Mouse (Mus musculus): ENCODE measurements around the gene Stk32b. TPM values are rescaled to one million over a fixed set of nuclear protein-coding genes. Genes with fewer than 3 reads are reported as not detected.

The Stk32b gene
- polyA plus RNA-seq, 1 experiment from 2014 or later: 0.48 TPM

Other genes with a start within 250 kb of the Stk32b start
- gene Cytl1, start 18.3 kb upstream of the Stk32b start, polyA plus RNA-seq (2015; fragmentation: Nextera tagmentation; extraction: Ambion mirVana): 0.50 TPM in 1 of 2 replicates, not detected in the other
- 2.0 and 2.5 TPM in 2 replicates for gene Msx1, start 107.4 kb upstream of the Stk32b start, polyA plus RNA-seq (2015; fragmentation: Nextera tagmentation; extraction: Ambion mirVana)

All from stomach, embryonic 16.5 days (tissue).